Mouse (Mus musculus) urinary bladder, postnatal 0 days (tissue): ENCODE results near the gene Eme1. TPM values are rescaled to one million over a fixed set of nuclear protein-coding genes. Genes with fewer than 3 reads are reported as not detected.

Experiments used
- polyA plus RNA-seq: library from polyadenylated mRNA; unstranded; fragments of >200 nt; fragmentation: Nextera tagmentation; extraction: Ambion mirVana; gene quantifications from 2 replicates; pipeline ENCODE4 v1.2.1, GENCODE M21; 2015

Eme1 gene
- 2.9 and 3.7 TPM in 2 replicates for polyA plus RNA-seq

GRCm38 (mm10) chr11:94653663-94654436 lies at the start of gene Eme1, which contains the start of gene Mrpl27:
TSS of gene Eme1 (minus strand) at chr11:94653964.
TSS of gene Mrpl27 (plus strand) at chr11:94653767.

GRCm38 (mm10) chr11:94676754-94677606 lies 23.2 kb upstream of the Eme1 start, which contains the start of gene Xylt2:
TSS of gene Xylt2 (minus strand) at chr11:94677515.

GRCm38 (mm10) chr11:94629199-94629883 lies 24.4 kb downstream of the Eme1 start, which contains the start of gene Lrrc59:
TSS of gene Lrrc59 (plus strand) at chr11:94629767.

GRCm38 (mm10) chr11:94601321-94602281 lies 52.2 kb downstream of the Eme1 start, which contains the start of gene Acsf2:
TSS of gene Acsf2 (minus strand) at chr11:94601871.

Other genes starting within 250 kb of the Eme1 start
- 2.3 and 2.5 TPM in 2 replicates for gene Cacna1g, start 179.8 kb downstream of the Eme1 start, polyA plus RNA-seq
- gene Spata20, start 167.8 kb downstream of the Eme1 start, polyA plus RNA-seq: 0.16 and 0.23 TPM in 2 replicates
- gene Epn3, start 154.0 kb downstream of the Eme1 start, polyA plus RNA-seq: 18.2 and 22.5 TPM in 2 replicates
- 0.41 and 1.2 TPM in 2 replicates for gene Mycbpap, start 132.2 kb downstream of the Eme1 start, polyA plus RNA-seq
- 2.2 and 3.3 TPM in 2 replicates for gene Rsad1, start 104.7 kb downstream of the Eme1 start, polyA plus RNA-seq
- gene Chad, start 88.9 kb downstream of the Eme1 start, polyA plus RNA-seq: 0.58 and 0.79 TPM in 2 replicates
- 2.6 and 2.8 TPM in 2 replicates for gene Acsf2, start 52.1 kb downstream of the Eme1 start, polyA plus RNA-seq
- 112 and 135 TPM in 2 replicates for gene Lrrc59, start 24.2 kb downstream of the Eme1 start, polyA plus RNA-seq
- 122 and 124 TPM in 2 replicates for gene Mrpl27, start 197 bp downstream of the Eme1 start, polyA plus RNA-seq
- 10.7 and 10.9 TPM in 2 replicates for gene Xylt2, start 23.6 kb upstream of the Eme1 start, polyA plus RNA-seq
- gene Gm11541, start 50.5 kb upstream of the Eme1 start, polyA plus RNA-seq: 0.07 and 0.12 TPM in 2 replicates
- gene Cdc34b, start 87.8 kb upstream of the Eme1 start, polyA plus RNA-seq: 0.11 TPM in 1 of 2 replicates, not detected in the other
- not detected in 2 replicates for gene Tmem92, start 128.7 kb upstream of the Eme1 start, polyA plus RNA-seq